Mouse (Mus musculus): Measurements from ENCODE around the gene S100a16.
A peak's percentile ranks its signal among the peaks of the same experiment; 100 is the strongest.

The S100a16 gene

GRCm38 (mm10) chr3:90586016-90586643, 49.1 kb downstream of the S100a16 start:
- no peak for DNase-seq (ENCODE audit: low spot score)

DNA sequence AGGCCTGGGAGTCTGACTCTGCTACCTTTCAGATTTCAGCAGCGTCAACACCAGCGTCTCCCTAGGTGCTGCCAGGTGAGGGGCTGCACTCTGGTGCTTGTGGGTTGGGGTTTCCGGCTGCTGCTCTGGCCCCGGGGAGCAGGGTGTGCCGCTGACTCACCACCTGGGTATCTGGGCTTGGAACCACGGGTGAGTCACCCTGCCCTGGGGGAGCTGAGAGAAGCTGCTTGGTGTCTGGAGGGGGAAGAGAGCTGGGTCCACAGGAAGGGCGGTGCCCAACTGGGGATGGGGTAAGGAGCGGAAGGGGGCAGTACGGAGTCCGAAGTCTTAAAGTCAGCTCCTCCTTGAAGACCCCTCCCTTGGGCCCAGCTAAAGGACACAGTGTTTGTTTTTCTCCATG, 49.9 kb downstream of the S100a16 start:
- DNase-seq (ENCODE audit: low spot score): peak; percentile 64

DNA sequence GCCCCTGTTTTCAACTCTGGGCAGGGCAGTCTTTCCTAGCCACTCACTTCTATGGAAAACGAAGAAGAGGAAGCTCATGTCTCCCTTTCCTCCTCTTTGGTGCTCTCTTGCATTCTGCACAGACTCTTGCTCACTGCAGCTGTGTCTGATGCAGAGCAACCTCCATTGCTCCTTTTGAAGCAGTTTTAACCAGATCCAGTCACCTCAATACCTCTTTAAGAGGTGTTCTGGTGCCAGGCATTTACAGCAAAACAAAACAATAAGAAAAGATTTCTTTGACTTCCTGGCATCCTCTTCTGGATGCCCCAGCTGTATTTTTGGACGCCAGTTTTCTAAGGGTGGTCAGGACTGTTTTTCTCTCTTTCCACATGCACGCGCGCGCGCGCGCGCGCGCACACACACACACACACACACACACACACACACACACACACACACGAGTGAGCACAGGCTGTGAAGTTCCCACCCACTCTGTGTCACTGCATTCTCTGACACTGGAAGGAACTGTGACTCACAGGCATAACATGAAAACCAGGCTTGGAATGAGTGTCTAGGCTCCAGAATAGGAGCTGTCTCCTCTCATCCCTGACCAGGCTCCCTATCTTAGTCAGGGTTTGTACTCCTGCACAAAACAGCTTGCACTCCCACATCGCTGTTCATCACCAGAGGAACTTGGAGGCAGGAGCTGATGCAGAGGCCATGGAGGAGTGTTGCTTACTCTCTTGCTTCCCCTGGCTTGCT, 50.5 kb downstream of the S100a16 start:
- no peak for DNase-seq (ENCODE audit: low spot score)

- no peak for DNase-seq (ENCODE audit: low spot score)
These were observed 52.3 kb downstream of the S100a16 start for GRCm38 (mm10) chr3:90589390-90589789.

DNA sequence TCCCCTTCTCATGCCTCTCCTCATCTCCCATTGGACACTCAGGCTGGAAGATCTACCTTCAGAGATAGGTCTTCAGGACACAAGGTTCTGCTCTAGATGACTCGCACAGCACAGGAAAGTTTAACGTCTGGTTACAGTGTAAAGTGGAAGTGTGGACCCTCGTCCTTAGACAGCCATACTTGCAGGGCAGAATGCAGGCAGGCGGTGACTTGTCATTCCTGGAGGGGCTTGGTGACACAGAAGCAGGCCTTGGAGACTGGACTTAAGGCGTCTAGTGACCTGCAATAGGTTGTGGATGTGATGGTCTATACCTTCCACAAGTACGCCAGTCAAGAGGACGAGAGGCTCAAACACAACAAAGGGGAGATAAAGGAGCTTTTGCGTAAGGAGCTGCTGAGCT, 52.9 kb downstream of the S100a16 start, which contains the start of gene S100a2:
TSS of gene S100a2 (plus strand) at position 301 of the 400 bp plus-strand sequence.
- DNase-seq (ENCODE audit: low spot score): no peak
